Mouse (Mus musculus) forebrain, embryonic 12.5 days (tissue): ENCODE data around the gene Itga5. TPM values are rescaled to one million over a fixed set of nuclear protein-coding genes. Genes with fewer than 3 reads are reported as not detected.

Source experiments
- ATAC-seq: fragments of 200-750 bp; cut with Nextera tagmentation; 2 replicates; pipeline ENCODE4 v1.8.0; 2017; ENCODE audit warnings: moderate TSS enrichment; ENCODE audit not compliant: low FRiP score
- H3K27ac ChIP-seq: fragments of 300-500 bp; sonication (generic); 2 replicates; pipeline ENCODE4 v1.5.1; 2016; ENCODE audit warnings: mild to moderate bottlenecking
- H3K27me3 ChIP-seq: fragments of 300-500 bp; sonication (generic); 2 replicates; pipeline ENCODE4 v1.6.1; 2016; ENCODE audit warnings: mild to moderate bottlenecking
- H3K36me3 ChIP-seq: fragments of 300-500 bp; sonication (generic); replicated peaks from 2 replicates; pipeline ENCODE4 v1.6.1; 2016; ENCODE audit warnings: mild to moderate bottlenecking
- H3K4me1 ChIP-seq: fragments of 300-500 bp; sonication (generic); 2 replicates; pipeline ENCODE4 v1.6.1; 2016
- H3K4me2 ChIP-seq: fragments of 300-500 bp; sonication (generic); 2 replicates; pipeline ENCODE4 v1.6.1; 2016; ENCODE audit warnings: mild to moderate bottlenecking, moderate library complexity
- H3K4me3 ChIP-seq: fragments of 300-500 bp; sonication (generic); replicated peaks from 2 replicates; pipeline ENCODE4 v1.5.1; 2016; ENCODE audit warnings: mild to moderate bottlenecking
- H3K9ac ChIP-seq: fragments of 300-500 bp; sonication (generic); 2 replicates; pipeline ENCODE4 v1.6.1; 2016; ENCODE audit warnings: mild to moderate bottlenecking
- H3K9me3 ChIP-seq: fragments of 300-500 bp; sonication (generic); 2 replicates; pipeline ENCODE4 v1.6.1; 2016
- WGBS: fragments of 180-500 bp; shearing (Covaris S2); methylation state at CpG from one replicate; pipeline ENCODE4 v1.1.7; 2016; 5-methylcytosine and 5-hydroxymethylcytosine counted together
- microRNA-seq: library from miRNA; unstranded; fragments of <30 nt; microRNA quantifications from one replicate; pipeline ENCODE4, GENCODE M21; 2017
- polyA plus RNA-seq: library from polyadenylated mRNA; unstranded; fragments of >200 nt; fragmentation: Nextera tagmentation; extraction: Ambion mirVana; gene quantifications from 2 replicates; pipeline ENCODE4 v1.2.1, GENCODE M21; 2016

Itga5 gene
- polyA plus RNA-seq, 1 experiment from 2014 or later = 17.3 TPM

- no peak overlapping the region for H3K9ac ChIP-seq
- H3K27ac ChIP-seq = no peak overlapping the region
- H3K9me3 ChIP-seq = no peaks in the 10 kb centered on the region
- peaks cover 44% of the 10 kb centered on the region for H3K4me1 ChIP-seq
- peaks cover 51% of the 10 kb centered on the region for H3K36me3 ChIP-seq
- 75% methylated on average over 2 of the region's 2 CpGs for WGBS
- no peak overlapping the region for H3K4me2 ChIP-seq
- H3K27me3 ChIP-seq = no peaks in the 10 kb centered on the region
- no peak overlapping the region for H3K4me3 ChIP-seq
- no peak for ATAC-seq
These were observed 71.9 kb downstream of the Itga5 start for GRCm38 (mm10) chr15:103294649-103295048.

Small RNA genes within 50 kb of the gene (microRNA-seq; reads per million reads assigned to microRNA genes)
- gene Mir6963 = not detected

Other genes with a start within 250 kb of the Itga5 start
- 24.6 and 27.4 TPM in 2 replicates for gene Smug1, start 199.7 kb downstream of the Itga5 start, polyA plus RNA-seq
- gene Cbx5, start 126.9 kb downstream of the Itga5 start, polyA plus RNA-seq = 233 and 250 TPM in 2 replicates
- gene Hnrnpa1, start 126.3 kb downstream of the Itga5 start, polyA plus RNA-seq = 1,521 and 1,527 TPM in 2 replicates
- gene Nfe2, start 108.4 kb downstream of the Itga5 start, polyA plus RNA-seq = 2.1 and 3.4 TPM in 2 replicates
- 226 and 228 TPM in 2 replicates for gene Copz1, start 94.0 kb downstream of the Itga5 start, polyA plus RNA-seq
- 0.10 and 0.37 TPM in 2 replicates for gene Gpr84, start 56.2 kb downstream of the Itga5 start, polyA plus RNA-seq
- 16.1 and 16.8 TPM in 2 replicates for gene Zfp385a, start 26.7 kb downstream of the Itga5 start, polyA plus RNA-seq
- not detected in 2 replicates for gene Gtsf1, start 63.7 kb upstream of the Itga5 start, polyA plus RNA-seq
- not detected in 2 replicates for gene Gtsf2, start 81.7 kb upstream of the Itga5 start, polyA plus RNA-seq
- 1.2 and 1.6 TPM in 2 replicates for gene Nckap1l, start 87.0 kb upstream of the Itga5 start, polyA plus RNA-seq
- 42.7 and 45.8 TPM in 2 replicates for gene Pde1b, start 136.3 kb upstream of the Itga5 start, polyA plus RNA-seq
- gene Ppp1r1a, start 171.2 kb upstream of the Itga5 start, polyA plus RNA-seq = 55.9 and 57.7 TPM in 2 replicates
- not detected in 2 replicates for gene Glycam1, start 198.3 kb upstream of the Itga5 start, polyA plus RNA-seq